In the genomic region with DNA sequence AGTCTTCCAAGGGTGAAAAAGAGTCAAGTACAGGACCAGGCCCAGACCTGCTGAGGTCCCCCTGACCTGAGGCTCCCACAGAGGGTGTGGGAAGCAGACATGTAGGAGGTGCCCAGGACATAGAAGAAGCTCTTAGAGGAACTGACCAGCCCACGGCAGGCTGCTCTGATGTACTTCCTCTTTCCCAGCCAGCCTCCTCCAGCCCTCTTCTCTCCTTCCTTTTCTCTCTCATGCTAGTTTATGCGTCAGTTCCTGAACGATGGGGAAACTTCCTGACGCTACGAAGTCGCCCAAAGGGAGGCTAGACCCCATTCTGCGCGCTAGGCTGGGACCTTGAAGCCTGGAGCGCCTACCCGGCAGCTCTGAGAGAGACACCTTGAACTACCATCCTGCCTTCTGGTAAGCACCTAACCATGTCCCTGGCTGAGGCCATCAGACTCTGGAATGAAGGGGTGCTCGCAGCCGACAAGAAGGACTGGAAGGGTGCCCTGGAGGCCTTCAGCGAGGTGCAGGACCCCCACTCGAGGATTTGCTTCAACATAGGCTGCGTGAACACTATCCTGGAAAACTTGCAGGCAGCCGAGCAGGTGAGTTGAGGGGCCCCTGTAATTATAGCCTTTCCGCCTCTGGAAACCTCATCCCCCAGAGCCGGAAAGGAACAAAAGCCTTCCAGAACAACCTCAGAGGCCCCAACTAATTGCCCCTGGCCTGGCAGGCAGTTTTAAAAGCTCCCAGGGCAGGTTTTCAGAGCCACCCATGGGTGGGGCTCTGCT, we compare ENCODE assay signal across 8 mouse cellular contexts. TPM values are rescaled to one million over a fixed set of nuclear protein-coding genes. Genes with fewer than 3 reads are reported as not detected.
DNase-seq lines count a peak whose midpoint lies in the region; ATAC-seq and TF ChIP-seq lines count a peak whose summit lies in the region.
"Had no signal": no experiment of that assay in that cellular context is flagged by ENCODE, and none has a peak within 500 bp of the region (broad histone marks: within the 10 kb centered on the region; RNA-seq: fewer than 3 reads in every experiment).

No protein-coding gene starts in this region.

- no peak for DNase-seq in lung, adult 2 months
- DNase-seq in lung, postnatal 14 days = no peak
- peak; percentile 79 for DNase-seq in embryonic facial prominence, embryonic 14.5 days (ENCODE audit: low spot score)
- DNase-seq in lung, postnatal 0 days (ENCODE audit: low spot score) = peak; percentile 41
- no peak for DNase-seq in thymus, postnatal 25 days
- no peak for DNase-seq in left cerebral cortex, adult 18-20 months (ENCODE audit: low spot score in 2 of 2)

- H3K4me3 ChIP-seq in lung, adult 2 months (replicated peaks; ENCODE audit: extremely low read depth, low read depth, low read length) = no peak overlapping the region
- H3K4me3 ChIP-seq in embryonic facial prominence, embryonic 14.5 days (ENCODE audit: low read depth, low read length) = no peak overlapping the region
- no peak overlapping the region for H3K4me3 ChIP-seq in lung, postnatal 0 days (ENCODE audit: low read depth, low read length)
- peak overlapping the region; percentile 9; the same call in 1 of the 2 replicates for H3K4me3 ChIP-seq in stomach, embryonic 16.5 days (replicated peaks; ENCODE audit: low read length)

- 66% methylated on average over 18 of the region's 18 CpGs for WGBS in lung, adult 2 months
- WGBS in embryonic facial prominence, embryonic 14.5 days = 53% methylated on average over 17 of the region's 18 CpGs
- 70% methylated on average over 18 of the region's 18 CpGs for WGBS in lung, postnatal 0 days
- 71% methylated on average over 18 of the region's 18 CpGs for WGBS in stomach, embryonic 16.5 days

- H3K9me3 ChIP-seq in embryonic facial prominence, embryonic 14.5 days (ENCODE audit: control insufficient read depth, low read length) = no peaks in the 10 kb centered on the region
- no peaks in the 10 kb centered on the region for H3K9me3 ChIP-seq in lung, postnatal 0 days (ENCODE audit: low read length)
- H3K9me3 ChIP-seq in stomach, embryonic 16.5 days (replicated peaks; ENCODE audit: control insufficient read depth, low read length) = no peaks in the 10 kb centered on the region

- peak; percentile 86 for ATAC-seq in embryonic facial prominence, embryonic 14.5 days (ENCODE audit: low read depth)
- peak; percentile 54 for ATAC-seq in lung, postnatal 0 days
- no peak for ATAC-seq in stomach, embryonic 16.5 days (ENCODE audit: insufficient read depth, low FRiP score)
- ATAC-seq: activated CD4-positive, CD25-positive, alpha-beta regulatory T cell, adult 4 months had no signal

- peak; percentile 35; the same call in 1 of the 2 replicates for TF ChIP-seq POLR2A in lung, adult 2 months (IDR thresholded peaks at IDR 0.05; ENCODE audit: borderline replicate concordance, extremely low read depth, low read depth, low read length)

- no peak overlapping the region for H3K9ac ChIP-seq in embryonic facial prominence, embryonic 14.5 days (ENCODE audit: low read depth, low read length)
- no peak overlapping the region for H3K9ac ChIP-seq in lung, postnatal 0 days (replicated peaks; ENCODE audit: low read depth)
- H3K9ac ChIP-seq in stomach, embryonic 16.5 days (ENCODE audit: low read length) = no peak overlapping the region

- no peaks in the 10 kb centered on the region for H3K36me3 ChIP-seq in embryonic facial prominence, embryonic 14.5 days (ENCODE audit: control insufficient read depth, insufficient read depth, low read length)
- H3K36me3 ChIP-seq in lung, postnatal 0 days (ENCODE audit: insufficient read depth, low read length) = no peaks in the 10 kb centered on the region
- H3K36me3 ChIP-seq in stomach, embryonic 16.5 days (ENCODE audit: control insufficient read depth, insufficient read depth, low read length) = no peaks in the 10 kb centered on the region

- no peak for TF ChIP-seq EP300 in lung, postnatal 0 days (IDR thresholded peaks at IDR 0.05)

- no peak for TF ChIP-seq CTCF in lung, adult 2 months (IDR thresholded peaks at IDR 0.05; ENCODE audit: insufficient read depth, low read length)
- no peak for TF ChIP-seq CTCF in lung, postnatal 0 days (IDR thresholded peaks at IDR 0.05)

- no peak overlapping the region for H3K4me2 ChIP-seq in embryonic facial prominence, embryonic 14.5 days (ENCODE audit: low read depth, low read length)
- H3K4me2 ChIP-seq in lung, postnatal 0 days (replicated peaks; ENCODE audit: low read depth, low read length) = no peak overlapping the region; the same call in 1 of the 2 replicates
- H3K4me2 ChIP-seq in stomach, embryonic 16.5 days (ENCODE audit: low read depth, low read length) = no peak overlapping the region

- H3K27ac ChIP-seq in embryonic facial prominence, embryonic 14.5 days (replicated peaks; ENCODE audit: low read depth, low read length) = peak overlapping the region; percentile 44
- H3K27ac ChIP-seq in lung, postnatal 0 days (ENCODE audit: low read length) = peak overlapping the region; percentile 35
- H3K27ac ChIP-seq in stomach, embryonic 16.5 days (ENCODE audit: low read length) = peak overlapping the region; percentile 55

- H3K27me3 ChIP-seq in embryonic facial prominence, embryonic 14.5 days (replicated peaks; ENCODE audit: control insufficient read depth, insufficient read depth, low read length) = no peaks in the 10 kb centered on the region
- H3K27me3 ChIP-seq in lung, postnatal 0 days (replicated peaks; ENCODE audit: insufficient read depth, low read length) = no peaks in the 10 kb centered on the region
- H3K27me3 ChIP-seq in stomach, embryonic 16.5 days (ENCODE audit: control insufficient read depth, insufficient read depth, low read length) = no peaks in the 10 kb centered on the region

- H3K4me1 ChIP-seq in lung, adult 2 months (ENCODE audit: control insufficient read depth, insufficient read depth, low read length) = no peaks in the 10 kb centered on the region
- no peaks in the 10 kb centered on the region for H3K4me1 ChIP-seq in embryonic facial prominence, embryonic 14.5 days (ENCODE audit: control insufficient read depth, insufficient read depth, low read length)
- H3K4me1 ChIP-seq in lung, postnatal 0 days (ENCODE audit: insufficient read depth, low read depth, low read length) = no peaks in the 10 kb centered on the region
- peaks cover 10% of the 10 kb centered on the region for H3K4me1 ChIP-seq in stomach, embryonic 16.5 days (ENCODE audit: control insufficient read depth, insufficient read depth, low read length)

RNA-seq across cellular contexts. Expression of a gene that starts 7.8 kb away (rescaled TPM):
- polyA plus RNA-seq in lung, adult 2 months (2012; rRNA removed) = 10.8 and 14.4 TPM in 2 replicates
- 5.9 and 6.1 TPM in 2 replicates for polyA plus RNA-seq in embryonic facial prominence, embryonic 14.5 days (2014; fragmentation: Nextera tagmentation; extraction: Ambion mirVana)
- polyA plus RNA-seq in lung, postnatal 0 days (2015; fragmentation: Nextera tagmentation; extraction: Ambion mirVana) = 9.6 and 12.0 TPM in 2 replicates
- 7.0 and 10.8 TPM in 2 replicates for polyA plus RNA-seq in stomach, embryonic 16.5 days (2015; fragmentation: Nextera tagmentation; extraction: Ambion mirVana)
- total RNA-seq in left cerebral cortex, adult 18-20 months (2021) = 1 to 10 TPM; 2.4 to 5.0 TPM

RNA-seq across cellular contexts. Expression of a gene that starts 41.5 kb away (rescaled TPM):
- 90.4 and 99.5 TPM in 2 replicates for polyA plus RNA-seq in lung, adult 2 months (2012; rRNA removed)
- 267 and 269 TPM in 2 replicates for polyA plus RNA-seq in embryonic facial prominence, embryonic 14.5 days (2014; fragmentation: Nextera tagmentation; extraction: Ambion mirVana)
- 376 and 377 TPM in 2 replicates for polyA plus RNA-seq in lung, postnatal 0 days (2015; fragmentation: Nextera tagmentation; extraction: Ambion mirVana)
- 355 and 357 TPM in 2 replicates for polyA plus RNA-seq in stomach, embryonic 16.5 days (2015; fragmentation: Nextera tagmentation; extraction: Ambion mirVana)
- total RNA-seq in left cerebral cortex, adult 18-20 months (2021) = 10 to 100 TPM; 81.0 to 95.0 TPM

RNA-seq across cellular contexts. Expression of a gene that starts 41.7 kb away (rescaled TPM):
- polyA plus RNA-seq in lung, adult 2 months (2012; rRNA removed) = 26.5 and 35.7 TPM in 2 replicates
- polyA plus RNA-seq in embryonic facial prominence, embryonic 14.5 days (2014; fragmentation: Nextera tagmentation; extraction: Ambion mirVana) = 43.7 and 50.7 TPM in 2 replicates
- 33.2 and 44.4 TPM in 2 replicates for polyA plus RNA-seq in lung, postnatal 0 days (2015; fragmentation: Nextera tagmentation; extraction: Ambion mirVana)
- 39.8 and 48.3 TPM in 2 replicates for polyA plus RNA-seq in stomach, embryonic 16.5 days (2015; fragmentation: Nextera tagmentation; extraction: Ambion mirVana)
- 100 to 1,000 TPM; 111 to 116 TPM for total RNA-seq in left cerebral cortex, adult 18-20 months (2021)

RNA-seq across cellular contexts. Expression of a gene that starts 57.5 kb away (rescaled TPM):
- 0.16 and 0.46 TPM in 2 replicates for polyA plus RNA-seq in lung, adult 2 months (2012; rRNA removed)
- 0.13 and 0.25 TPM in 2 replicates for polyA plus RNA-seq in embryonic facial prominence, embryonic 14.5 days (2014; fragmentation: Nextera tagmentation; extraction: Ambion mirVana)
- polyA plus RNA-seq in lung, postnatal 0 days (2015; fragmentation: Nextera tagmentation; extraction: Ambion mirVana) = 0.50 and 0.74 TPM in 2 replicates
- polyA plus RNA-seq in stomach, embryonic 16.5 days (2015; fragmentation: Nextera tagmentation; extraction: Ambion mirVana) = not detected in 2 replicates
- total RNA-seq in left cerebral cortex, adult 18-20 months (2021) = not detected
- polyA plus RNA-seq: activated CD4-positive, CD25-positive, alpha-beta regulatory T cell, adult 4 months had no signal

Comparison
In these comparisons a context has a peak if more than half of its experiments do, and no peak if none do; other contexts are left out.
1. DNase-seq: peak in embryonic facial prominence, embryonic 14.5 days (single experiment) and lung, postnatal 0 days (single experiment); none in lung, adult 2 months (single experiment), lung, postnatal 14 days (single experiment), thymus, postnatal 25 days (single experiment) and left cerebral cortex, adult 18-20 months (0 of 2).
2. Peak in every context shown above with its lines, with median percentiles within 50 percentile points of each other: H3K27ac ChIP-seq.